Mouse (Mus musculus): ENCODE measurements around the gene Capn11. TPM values are rescaled to one million over a fixed set of nuclear protein-coding genes. Genes with fewer than 3 reads are reported as not detected.
A peak's percentile ranks its signal among the peaks of the same experiment; 100 is the strongest.

The Capn11 gene
- polyA plus RNA-seq, 1 experiment from 2014 or later = 0.81 TPM

DNA sequence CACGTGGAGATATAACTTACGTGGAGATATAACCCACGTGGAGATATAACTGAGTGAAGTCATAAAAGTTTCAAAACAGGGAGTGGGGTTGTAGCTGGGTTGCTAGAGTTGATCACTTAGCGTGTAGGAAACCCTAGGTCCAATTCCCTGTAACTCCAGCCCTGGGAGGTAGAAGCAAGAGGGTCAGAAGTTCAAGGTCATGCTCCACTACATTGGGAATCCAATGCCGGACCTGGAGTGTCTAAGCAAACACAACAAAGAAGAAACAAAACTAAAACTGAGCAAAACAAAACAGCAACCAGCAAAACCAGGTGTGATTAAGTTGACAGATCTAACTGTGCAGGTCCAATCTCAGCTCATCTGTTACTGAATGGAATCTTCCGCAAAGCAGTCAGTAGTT lies 41.5 kb downstream of the Capn11 start:
- H3K36me3 ChIP-seq (replicated peaks) = no peaks in the 10 kb centered on the region
- no peak overlapping the region for H3K27ac ChIP-seq (replicated peaks)
- 90% methylated on average over 6 of the region's 6 CpGs for WGBS
- H3K4me1 ChIP-seq = peaks cover 18% of the 10 kb centered on the region
- no peak overlapping the region for H3K4me3 ChIP-seq
- no peaks in the 10 kb centered on the region for H3K9me3 ChIP-seq
- no peak for DNase-seq (ENCODE audit: low spot score)
- no peaks in the 10 kb centered on the region for H3K27me3 ChIP-seq (replicated peaks; ENCODE audit: low read depth, poor library complexity, severe bottlenecking)

DNA sequence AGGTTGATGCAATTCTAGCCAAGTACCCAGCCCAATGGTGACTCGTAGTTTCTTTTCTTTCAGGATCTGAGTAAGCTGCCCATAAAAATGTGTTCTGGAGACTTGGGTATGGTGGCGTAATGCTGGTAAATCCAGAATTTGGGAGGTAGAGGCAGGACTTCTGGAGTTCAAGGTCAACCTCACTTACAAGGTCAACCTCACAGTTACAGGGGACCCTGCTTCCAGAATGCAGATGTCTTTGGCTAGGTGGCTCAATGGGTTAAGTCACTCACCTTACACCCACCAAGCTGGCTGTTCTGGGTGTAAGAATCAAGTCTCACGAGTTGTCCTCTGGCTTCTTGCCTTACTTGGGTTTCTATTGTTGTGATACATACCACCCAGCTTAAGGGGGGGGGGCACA lies 42.4 kb downstream of the Capn11 start:
- DNase-seq (ENCODE audit: low spot score) = no peak
- no peaks in the 10 kb centered on the region for H3K36me3 ChIP-seq (replicated peaks)
- 87% methylated on average over 3 of the region's 3 CpGs for WGBS
- no peak overlapping the region for H3K4me3 ChIP-seq
- no peaks in the 10 kb centered on the region for H3K27me3 ChIP-seq (replicated peaks; ENCODE audit: low read depth, poor library complexity, severe bottlenecking)
- H3K27ac ChIP-seq (replicated peaks) = no peak overlapping the region
- H3K9me3 ChIP-seq = no peaks in the 10 kb centered on the region
- peaks cover 24% of the 10 kb centered on the region for H3K4me1 ChIP-seq

DNA sequence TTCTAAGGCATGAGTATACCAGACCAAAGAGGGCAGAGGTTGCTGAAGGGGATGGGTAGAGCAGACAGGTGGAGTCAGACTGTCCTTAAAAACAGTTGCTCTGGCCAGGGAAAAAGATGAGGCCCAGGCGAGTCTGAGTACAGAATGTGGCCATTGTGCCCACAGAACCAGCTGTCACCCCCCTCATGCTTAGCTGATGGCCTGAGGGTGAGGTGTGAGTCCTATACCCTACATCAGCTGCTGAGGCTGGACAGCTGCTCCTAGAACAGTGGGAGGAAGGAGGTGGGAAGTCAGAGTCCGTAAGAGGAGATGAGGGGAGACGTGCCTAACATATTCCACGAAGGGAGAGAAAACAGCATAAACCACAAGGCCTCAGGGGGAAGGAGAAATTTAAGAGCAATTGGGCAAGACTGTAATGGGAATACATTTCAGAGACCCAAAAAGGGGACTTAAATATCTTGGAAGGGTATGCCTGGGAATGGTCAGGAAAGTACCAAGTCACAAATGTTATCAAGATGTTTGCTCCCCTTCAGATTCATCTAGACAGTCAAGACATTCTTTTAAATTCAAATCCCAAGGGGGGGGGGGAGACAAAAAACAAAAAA lies 43.0 kb downstream of the Capn11 start:
- Histone ChIP-seq H3K9me3 (no peaks in the 10 kb centered on the region), H3K4me1 (peaks cover 25% of the 10 kb centered on the region), H3K27me3 (replicated peaks; ENCODE audit: low read depth, poor library complexity, severe bottlenecking) (no peaks in the 10 kb centered on the region), H3K4me3 (no peak overlapping the region), H3K36me3 (replicated peaks) (no peaks in the 10 kb centered on the region), H3K27ac (replicated peaks) (no peak overlapping the region)
- WGBS = 48% methylated on average over 4 of the region's 4 CpGs
- no peak for DNase-seq (ENCODE audit: low spot score)

DNA sequence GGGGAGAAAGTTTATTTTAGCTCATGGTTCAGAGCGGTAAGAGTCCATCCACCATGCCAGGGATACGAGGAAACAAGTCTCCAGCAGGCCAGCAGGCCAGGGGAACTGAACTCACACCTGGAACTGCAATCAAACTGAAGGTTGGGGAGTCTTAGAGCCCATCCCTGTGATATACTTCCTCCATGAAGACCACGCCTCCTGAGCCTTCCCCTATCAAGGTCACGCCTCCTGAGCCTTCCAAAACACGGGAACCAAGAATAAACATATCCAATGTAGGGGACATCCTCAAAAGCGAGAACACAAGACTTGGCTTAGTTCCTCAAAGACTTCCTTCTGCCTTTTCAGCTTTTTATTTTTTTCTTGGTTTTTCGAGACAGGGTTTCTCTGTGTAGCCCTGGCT lies 46.2 kb downstream of the Capn11 start:
- 87% methylated on average over 7 of the region's 7 CpGs for WGBS
- no peak overlapping the region for H3K4me3 ChIP-seq
- H3K27ac ChIP-seq (replicated peaks) = no peak overlapping the region
- DNase-seq (ENCODE audit: low spot score) = no peak
- no peaks in the 10 kb centered on the region for H3K27me3 ChIP-seq (replicated peaks; ENCODE audit: low read depth, poor library complexity, severe bottlenecking)
- H3K36me3 ChIP-seq (replicated peaks) = no peaks in the 10 kb centered on the region
- H3K4me1 ChIP-seq = peaks cover 19% of the 10 kb centered on the region
- H3K9me3 ChIP-seq = no peaks in the 10 kb centered on the region

DNA sequence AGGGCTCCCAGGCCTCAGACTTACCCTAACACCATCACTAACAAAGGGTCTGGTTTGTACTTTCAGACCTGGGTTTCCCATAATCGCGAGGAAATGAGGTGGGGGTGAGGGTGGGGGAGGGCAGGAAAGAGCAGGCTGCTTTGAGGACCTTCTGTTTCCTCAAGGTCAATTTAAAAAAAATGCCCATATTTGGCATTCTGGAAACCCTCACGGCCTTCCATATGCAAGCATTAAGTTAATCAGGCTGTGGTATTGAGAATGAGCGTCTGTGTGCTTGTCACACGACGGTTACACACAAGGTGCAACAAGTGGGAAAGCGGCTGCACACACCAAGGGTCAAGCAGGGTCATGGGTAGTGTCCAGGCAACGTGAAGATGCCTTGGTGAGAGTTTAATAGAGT lies 47.1 kb downstream of the Capn11 start:
- WGBS = 78% methylated on average over 8 of the region's 8 CpGs
- Histone ChIP-seq H3K4me1 (peaks cover 18% of the 10 kb centered on the region), H3K9me3 (no peaks in the 10 kb centered on the region), H3K27ac (replicated peaks) (no peak overlapping the region), H3K36me3 (replicated peaks) (no peaks in the 10 kb centered on the region), H3K27me3 (replicated peaks; ENCODE audit: low read depth, poor library complexity, severe bottlenecking) (no peaks in the 10 kb centered on the region), H3K4me3 (no peak overlapping the region)
- DNase-seq (ENCODE audit: low spot score) = no peak

DNA sequence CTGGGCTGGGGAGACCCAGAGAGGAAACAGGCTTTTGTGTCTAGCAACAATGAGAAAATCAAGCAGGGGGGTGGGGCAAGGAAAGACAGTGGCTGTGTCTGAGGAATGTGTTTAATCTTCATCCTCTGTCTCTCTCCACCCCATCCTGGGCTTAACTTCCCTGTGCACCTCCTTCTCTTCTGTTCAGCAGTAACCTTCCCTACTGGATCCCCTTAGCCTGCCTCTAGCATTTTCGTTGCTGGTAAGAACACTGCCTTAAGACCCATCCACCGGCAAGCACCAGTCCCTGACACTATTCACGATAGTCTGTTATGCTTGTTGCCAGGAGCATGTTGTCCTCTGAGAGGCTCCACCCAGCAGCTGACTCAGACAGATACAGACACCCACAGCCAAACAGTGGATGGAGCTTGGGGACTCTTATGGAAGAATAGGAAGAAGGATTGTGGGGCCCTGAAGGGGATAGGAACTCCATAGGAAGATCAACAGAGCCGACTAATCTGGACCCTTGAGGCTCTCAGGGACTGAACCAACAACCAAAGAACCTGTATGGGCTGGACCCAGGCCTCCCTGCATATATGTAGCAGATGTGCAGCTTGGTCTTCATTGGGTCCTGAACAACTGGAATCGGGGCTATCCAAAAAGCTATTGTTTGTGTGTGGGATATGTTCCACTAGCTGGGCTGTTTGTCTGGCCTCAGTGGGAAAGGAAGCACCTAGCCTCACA lies 48.8 kb downstream of the Capn11 start:
- H3K36me3 ChIP-seq (replicated peaks) = no peaks in the 10 kb centered on the region
- H3K4me1 ChIP-seq = peaks cover 18% of the 10 kb centered on the region
- no peak for DNase-seq (ENCODE audit: low spot score)
- no peaks in the 10 kb centered on the region for H3K9me3 ChIP-seq
- H3K4me3 ChIP-seq = no peak overlapping the region
- peak overlapping the region; percentile 63; the same call in 1 of the 2 replicates for H3K27ac ChIP-seq (replicated peaks)
- H3K27me3 ChIP-seq (replicated peaks; ENCODE audit: low read depth, poor library complexity, severe bottlenecking) = no peaks in the 10 kb centered on the region
- WGBS = 40% methylated on average over 5 of the region's 5 CpGs

DNA sequence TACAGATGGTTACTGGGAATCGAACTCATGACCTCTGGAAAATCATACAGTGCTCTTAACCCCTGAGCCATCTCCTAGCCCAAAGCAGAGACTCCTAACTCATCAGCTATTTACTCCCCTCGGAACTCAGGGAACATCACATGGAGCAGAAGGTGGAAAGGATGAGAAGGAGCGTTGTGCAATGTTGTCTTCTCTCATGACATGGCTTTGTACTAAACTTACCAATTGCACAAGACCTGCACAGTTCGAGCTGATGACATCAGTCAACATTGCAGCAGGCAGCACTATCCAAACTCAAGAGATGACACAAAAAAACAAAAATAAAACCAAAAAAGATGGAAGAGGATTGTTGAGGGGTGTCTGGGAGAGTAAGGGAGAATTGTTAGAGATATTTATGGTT lies 50.7 kb downstream of the Capn11 start:
- H3K27me3 ChIP-seq (replicated peaks; ENCODE audit: low read depth, poor library complexity, severe bottlenecking) = peaks cover 6% of the 10 kb centered on the region
- H3K4me3 ChIP-seq = no peak overlapping the region
- no peak overlapping the region for H3K27ac ChIP-seq (replicated peaks)
- no peaks in the 10 kb centered on the region for H3K9me3 ChIP-seq
- 91% methylated on average over 4 of the region's 4 CpGs for WGBS
- H3K36me3 ChIP-seq (replicated peaks) = no peaks in the 10 kb centered on the region
- H3K4me1 ChIP-seq = peaks cover 18% of the 10 kb centered on the region
- no peak for DNase-seq (ENCODE audit: low spot score)

DNA sequence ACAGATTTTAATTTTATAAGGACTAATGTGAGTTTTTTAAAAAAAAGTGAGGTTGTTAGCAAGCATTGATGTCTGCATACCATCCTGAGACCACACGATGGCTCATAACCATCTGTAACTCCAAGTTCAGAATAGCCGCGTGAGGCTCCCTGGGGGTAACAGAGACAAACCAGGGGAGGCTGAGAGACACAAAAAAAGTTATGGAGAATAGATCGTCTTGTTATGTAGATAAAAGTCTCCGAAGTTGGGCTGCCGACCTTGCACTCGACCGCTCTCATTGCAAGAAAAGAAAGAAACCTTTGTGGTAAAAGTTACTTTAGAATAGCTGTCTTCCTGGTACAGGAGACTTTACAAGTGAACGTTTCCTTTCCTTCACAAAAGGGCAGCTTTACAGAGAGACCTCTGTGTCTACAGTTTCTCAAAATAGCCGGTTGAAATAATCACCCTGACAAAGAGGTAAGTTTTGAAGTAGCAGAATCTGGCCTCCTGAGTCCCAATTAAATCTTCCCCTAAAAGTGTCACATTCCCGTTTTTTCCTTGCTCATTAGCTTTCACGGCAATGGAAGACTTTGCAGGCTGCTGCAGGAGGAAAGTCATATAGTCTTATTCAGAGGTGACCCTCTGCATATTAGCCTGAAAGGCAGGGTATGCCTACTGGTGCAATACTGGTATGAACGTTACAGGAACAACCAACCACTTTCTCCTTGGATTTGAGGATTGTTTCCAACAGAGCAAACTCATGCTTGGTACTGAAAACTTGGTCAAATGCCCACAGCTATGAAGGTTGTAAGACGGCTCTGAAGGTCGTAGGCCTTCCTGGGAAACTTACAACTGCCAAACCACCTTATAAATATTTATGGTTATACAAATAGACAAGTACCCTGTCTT lies 51.9 kb downstream of the Capn11 start:
- Histone ChIP-seq H3K36me3 (replicated peaks) (no peaks in the 10 kb centered on the region), H3K27me3 (replicated peaks; ENCODE audit: low read depth, poor library complexity, severe bottlenecking) (peaks cover 17% of the 10 kb centered on the region), H3K27ac (replicated peaks) (no peak overlapping the region), H3K9me3 (no peaks in the 10 kb centered on the region), H3K4me1 (peaks cover 19% of the 10 kb centered on the region), H3K4me3 (no peak overlapping the region)
- WGBS = 74% methylated on average over 15 of the region's 15 CpGs
- no peak for DNase-seq (ENCODE audit: low spot score)

DNA sequence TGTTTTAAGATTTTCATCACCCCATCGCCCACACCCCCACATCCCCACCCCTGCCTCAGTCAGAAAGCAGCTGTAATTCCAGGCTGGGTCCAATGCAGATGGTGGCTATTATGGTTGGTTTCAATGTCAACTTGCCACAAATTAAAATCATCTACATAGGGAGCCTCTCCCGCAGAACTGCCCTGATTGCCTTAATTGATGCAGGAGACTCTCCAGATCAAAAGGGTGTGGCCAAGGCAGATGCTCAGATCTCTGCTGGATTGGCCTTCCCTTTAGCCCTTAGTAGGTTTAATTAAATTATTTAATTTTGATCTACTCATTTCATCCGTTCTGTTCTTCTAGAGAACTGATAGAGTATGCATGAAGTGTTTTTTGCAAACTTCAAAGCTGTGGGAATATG lies 56.1 kb downstream of the Capn11 start:
- H3K4me1 ChIP-seq = peaks cover 43% of the 10 kb centered on the region
- no peak overlapping the region for H3K27ac ChIP-seq (replicated peaks)
- H3K36me3 ChIP-seq (replicated peaks) = no peaks in the 10 kb centered on the region
- no peaks in the 10 kb centered on the region for H3K9me3 ChIP-seq
- no peak for DNase-seq (ENCODE audit: low spot score)
- no peak overlapping the region for H3K4me3 ChIP-seq
- 71% methylated on average over 3 of the region's 3 CpGs for WGBS
- peaks cover 59% of the 10 kb centered on the region for H3K27me3 ChIP-seq (replicated peaks; ENCODE audit: low read depth, poor library complexity, severe bottlenecking)

DNA sequence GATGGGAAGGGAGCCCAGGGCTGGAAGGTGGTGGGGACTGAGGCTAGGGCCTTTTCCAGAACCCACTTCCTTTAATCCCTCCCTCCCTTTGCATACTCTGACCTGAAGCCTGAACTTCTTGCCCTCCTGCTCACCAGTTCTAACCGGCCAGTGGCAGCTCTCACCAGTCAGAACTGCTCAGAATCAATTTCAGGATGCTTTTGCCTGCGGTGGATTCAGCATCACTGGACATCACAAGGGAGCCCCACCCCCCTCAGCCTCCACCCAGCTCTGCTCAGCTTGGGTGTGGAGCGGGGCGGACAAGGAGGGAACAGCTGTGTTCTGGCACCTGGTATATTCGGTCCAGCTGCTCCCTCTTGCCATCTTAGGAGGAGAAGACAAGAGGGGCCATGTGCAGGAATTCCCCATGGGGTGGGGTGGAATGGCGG lies 57.2 kb downstream of the Capn11 start, which contains the start of gene Mymx:
Gene Mymx (minus strand): TSS at position 226 of the 428 bp plus-strand sequence.
- H3K27me3 ChIP-seq (replicated peaks; ENCODE audit: low read depth, poor library complexity, severe bottlenecking) = peaks cover 70% of the 10 kb centered on the region
- peaks cover 54% of the 10 kb centered on the region for H3K4me1 ChIP-seq
- no peaks in the 10 kb centered on the region for H3K9me3 ChIP-seq
- H3K36me3 ChIP-seq (replicated peaks) = no peaks in the 10 kb centered on the region
- H3K4me3 ChIP-seq = peak within 1 kb of the TSS; percentile 22
- peak; percentile 75 for DNase-seq (ENCODE audit: low spot score)
- peak within 1 kb of the TSS; percentile 63 for H3K27ac ChIP-seq (replicated peaks)
- 25% methylated on average over 6 of the region's 6 CpGs for WGBS

DNA sequence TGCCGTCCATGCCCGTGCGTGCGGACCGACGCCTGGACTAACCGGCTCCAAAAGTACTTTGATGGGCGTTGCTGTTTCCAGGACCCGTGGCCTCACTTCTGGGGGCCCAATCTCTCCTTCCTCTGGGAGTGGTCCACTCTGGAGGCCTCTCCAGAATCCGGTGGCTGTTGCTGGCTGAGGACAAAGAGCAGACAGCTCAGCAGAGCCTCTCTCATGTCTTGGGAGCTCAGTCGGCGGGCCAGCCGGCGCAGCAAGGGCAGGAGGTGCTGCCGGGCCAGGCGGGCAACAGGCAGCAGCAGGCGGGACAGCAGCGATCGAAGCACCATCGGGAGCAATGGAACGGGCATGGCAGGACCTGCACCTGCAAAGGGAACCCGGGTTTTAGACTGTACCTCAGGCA lies 57.8 kb downstream of the Capn11 start:
- Histone ChIP-seq H3K27ac (replicated peaks) (peak overlapping the region; percentile 63), H3K4me1 (peaks cover 59% of the 10 kb centered on the region), H3K27me3 (replicated peaks; ENCODE audit: low read depth, poor library complexity, severe bottlenecking) (peaks cover 75% of the 10 kb centered on the region), H3K36me3 (replicated peaks) (no peaks in the 10 kb centered on the region), H3K4me3 (peak overlapping the region; percentile 22), H3K9me3 (no peaks in the 10 kb centered on the region)
- 8% methylated on average over 22 of the region's 22 CpGs for WGBS
- peak; percentile 50 for DNase-seq (ENCODE audit: low spot score)

DNA sequence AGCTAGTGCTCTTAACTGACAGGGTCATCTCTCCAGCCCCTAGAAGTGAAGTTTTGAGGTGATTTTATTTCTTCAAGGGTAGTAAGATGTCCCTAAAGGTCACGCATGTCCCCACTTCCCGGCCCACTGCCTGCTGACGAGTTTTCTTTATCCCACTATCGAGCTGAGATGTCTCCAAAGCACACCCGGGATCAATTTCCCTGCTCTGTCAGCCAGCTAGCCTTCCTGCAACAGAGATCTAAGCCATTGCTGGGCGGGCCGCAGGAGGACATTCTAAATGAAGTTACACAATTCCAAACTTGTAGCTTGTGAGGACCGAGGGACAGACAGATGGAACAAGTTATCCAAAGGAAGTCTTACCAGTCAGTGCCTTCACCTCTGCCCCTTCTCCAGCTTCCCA lies 58.9 kb downstream of the Capn11 start:
- H3K4me1 ChIP-seq = peaks cover 70% of the 10 kb centered on the region
- H3K27me3 ChIP-seq (replicated peaks; ENCODE audit: low read depth, poor library complexity, severe bottlenecking) = peaks cover 86% of the 10 kb centered on the region

More for the DNA sequence above, 58.9 kb downstream of the Capn11 start:
- peak overlapping the region; percentile 76; the same call in 1 of the 2 replicates for H3K27ac ChIP-seq (replicated peaks)
- no peaks in the 10 kb centered on the region for H3K36me3 ChIP-seq (replicated peaks)
- peak; percentile 59 for DNase-seq (ENCODE audit: low spot score)
- WGBS = 22% methylated on average over 8 of the region's 8 CpGs
- H3K4me3 ChIP-seq = 0 out of 2 replicates have a peak overlapping the region, but pooled peaks have one; percentile 8
- H3K9me3 ChIP-seq = no peaks in the 10 kb centered on the region

Data from embryonic facial prominence, embryonic 10.5 days (tissue).